Mouse (Mus musculus) liver, postnatal 0 days (tissue): ENCODE measurements around the gene Dact1.

ENCODE experiments used
- CTCF ChIP-seq: sonication (generic); IDR thresholded peaks from 2 replicates; pipeline ENCODE4 v1.5.1; 2016; ENCODE audit warnings: antibody characterized with exemption, low read depth
- EP300 ChIP-seq: IDR thresholded peaks from 2 replicates; pipeline ENCODE4 v1.6.1; 2016; ENCODE audit warnings: antibody characterized with exemption, low read depth, mild to moderate bottlenecking

DNA sequence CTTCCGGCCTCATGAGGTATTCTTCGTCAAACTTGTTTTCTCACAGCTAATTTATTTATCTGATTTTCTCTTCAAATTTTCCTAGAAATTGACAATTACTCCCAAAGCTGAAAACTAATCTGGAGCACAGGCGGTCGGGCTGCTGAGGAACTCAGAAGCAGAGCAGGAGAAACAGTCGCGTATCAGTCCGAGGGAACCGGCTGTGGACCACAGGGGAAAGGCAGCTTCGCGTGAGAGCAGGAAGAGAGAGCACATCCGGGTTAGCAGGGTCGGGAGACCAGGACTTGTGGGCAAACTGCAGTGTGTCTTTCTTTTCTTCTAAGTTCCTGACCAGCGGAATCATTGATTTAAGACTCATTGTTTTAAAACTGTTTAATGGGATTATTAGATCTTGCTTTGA lies 32.7 kb downstream of the Dact1 start:
- TF ChIP-seq CTCF (no peak), EP300 (no peak)
